Mouse (Mus musculus): ENCODE data around the gene Mrps26. TPM values are rescaled to one million over a fixed set of nuclear protein-coding genes. Genes with fewer than 3 reads are reported as not detected.

Gene Mrps26
- total RNA-seq, 1 experiment: 57.0 TPM

DNA sequence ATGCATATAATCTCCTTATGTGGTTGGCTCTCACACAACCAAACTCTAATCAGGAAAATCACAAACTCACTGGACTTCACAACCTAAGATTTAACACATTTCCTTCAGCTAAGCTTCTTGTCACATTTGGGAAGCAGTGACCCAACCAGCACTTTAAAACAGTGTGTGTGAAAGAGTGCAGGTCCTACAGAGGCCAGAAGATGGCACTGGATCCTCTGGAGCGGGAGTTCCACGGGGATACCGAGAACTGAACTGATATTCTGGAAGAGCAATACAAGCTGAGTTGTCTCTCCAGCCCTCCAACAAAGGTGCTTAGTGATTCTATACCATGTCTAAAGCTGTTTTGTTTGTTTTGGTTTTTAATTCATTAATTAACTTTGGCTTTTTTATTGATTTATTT, 49.5 kb downstream of the Mrps26 start:
- no peak overlapping the region for H3K9ac ChIP-seq (ENCODE audit: insufficient read depth, low read depth, low read length, poor library complexity, severe bottlenecking)
- no peak overlapping the region for H3K27ac ChIP-seq (ENCODE audit: insufficient read depth, low read depth, low read length, poor library complexity, severe bottlenecking)
- no peak for DNase-seq (ENCODE audit: low read depth, low spot score)
- in situ Hi-C loops (cut with MboI; ENCODE audit: low sequenced_read_pairs in 2 of 2, unreplicated experiment in 2 of 2): no loop called here
- no peak for TF ChIP-seq MAFK (IDR thresholded peaks at IDR 0.05; ENCODE audit: insufficient read depth, low read depth, low read length)
- no peak for TF ChIP-seq CHD2 (IDR thresholded peaks at IDR 0.05; ENCODE audit: low read depth, low read length)
- TF ChIP-seq ZC3H11A (IDR thresholded peaks at IDR 0.05; ENCODE audit: borderline replicate concordance, low read depth, low read length): peak; percentile 14; the same call in 1 of the 2 replicates
- no peaks in the 10 kb centered on the region for H3K9me3 ChIP-seq (ENCODE audit: control insufficient read depth, insufficient read depth, low read depth, low read length)
- H3K4me3 ChIP-seq (ENCODE audit: insufficient read depth in 1 of 2, low read depth in 1 of 2, low read length in 2 of 2, poor library complexity in 1 of 2, severe bottlenecking in 1 of 2): no peak overlapping the region
- H3K36me3 ChIP-seq (ENCODE audit: control insufficient read depth, insufficient read depth, low read length, poor library complexity, severe bottlenecking): peaks cover 13% of the 10 kb centered on the region
- H3K4me1 ChIP-seq (ENCODE audit: control insufficient read depth in 2 of 2, insufficient read depth in 2 of 2, low read length in 2 of 2, poor library complexity in 1 of 2): no peaks in the 10 kb centered on the region

Other genes starting within 250 kb of the Mrps26 start
- 52.2 and 61.2 TPM in 2 replicates for gene Cpxm1, start 166.2 kb upstream of the Mrps26 start, total RNA-seq (2012; rRNA removed)
- not detected in 2 replicates for gene Gm28372, start 158.5 kb upstream of the Mrps26 start, total RNA-seq (2012; rRNA removed)
- not detected in 2 replicates for gene 1700020A23Rik, start 158.5 kb upstream of the Mrps26 start, total RNA-seq (2012; rRNA removed)
- gene Tmem239, start 157.3 kb upstream of the Mrps26 start, total RNA-seq (2012; rRNA removed): not detected in 2 replicates
- gene Vps16, start 139.4 kb upstream of the Mrps26 start, total RNA-seq (2012; rRNA removed): 111 and 164 TPM in 2 replicates
- gene Pced1a, start 139.0 kb upstream of the Mrps26 start, total RNA-seq (2012; rRNA removed): 13.1 and 14.4 TPM in 2 replicates
- 35.1 and 40.6 TPM in 2 replicates for gene Ptpra, start 113.5 kb upstream of the Mrps26 start, total RNA-seq (2012; rRNA removed)
- 0.45 TPM in 1 of 2 replicates, not detected in the other for gene Oxt, start 12.4 kb downstream of the Mrps26 start, total RNA-seq (2012; rRNA removed)
- gene Avp, start 18.8 kb downstream of the Mrps26 start, total RNA-seq (2012; rRNA removed): not detected in 2 replicates
- gene Fastkd5, start 66.3 kb downstream of the Mrps26 start, total RNA-seq (2012; rRNA removed): 22.0 and 22.2 TPM in 2 replicates
- gene Ubox5, start 66.3 kb downstream of the Mrps26 start, total RNA-seq (2012; rRNA removed): 5.0 and 5.8 TPM in 2 replicates
- gene Lzts3, start 79.1 kb downstream of the Mrps26 start, total RNA-seq (2012; rRNA removed): 3.4 and 4.4 TPM in 2 replicates
- 60.1 and 62.4 TPM in 2 replicates for gene Ddrgk1, start 100.9 kb downstream of the Mrps26 start, total RNA-seq (2012; rRNA removed)
- 55.0 and 83.4 TPM in 2 replicates for gene Itpa, start 103.9 kb downstream of the Mrps26 start, total RNA-seq (2012; rRNA removed)
- gene Slc4a11, start 133.8 kb downstream of the Mrps26 start, total RNA-seq (2012; rRNA removed): 13.0 and 25.0 TPM in 2 replicates

All from ES-E14 (cell line).